Comparison of ENCODE assay signal across 20 mouse cellular contexts in genomic region chr9:37646246-37646645, GRCm38 (mm10). TPM values are rescaled to one million over a fixed set of nuclear protein-coding genes. Genes with fewer than 3 reads are reported as not detected.
"Had no signal": no experiment of that assay in that cellular context is flagged by ENCODE, and none has a peak within 500 bp of the region (broad histone marks: within the 10 kb centered on the region; RNA-seq: fewer than 3 reads in every experiment).

No protein-coding gene starts in this region.

- H3K4me2 ChIP-seq: limb, embryonic 13.5 days; midbrain, embryonic 13.5 days; neural tube, embryonic 15.5 days had no signal

- H3K9ac ChIP-seq: limb, embryonic 13.5 days; liver, embryonic 14.5 days; midbrain, embryonic 13.5 days; neural tube, embryonic 15.5 days had no signal

- ATAC-seq: midbrain, embryonic 13.5 days had no signal

- H3K27ac ChIP-seq: kidney, postnatal 0 days; limb, embryonic 13.5 days; liver, embryonic 14.5 days; midbrain, embryonic 13.5 days; neural tube, embryonic 15.5 days; stomach, postnatal 0 days had no signal

- H3K9me3 ChIP-seq: limb, embryonic 13.5 days; midbrain, embryonic 13.5 days; neural tube, embryonic 15.5 days had no signal

- H3K4me1 ChIP-seq: limb, embryonic 13.5 days; midbrain, embryonic 13.5 days; neural tube, embryonic 15.5 days had no signal

- H3K27me3 ChIP-seq: limb, embryonic 13.5 days; midbrain, embryonic 13.5 days; neural tube, embryonic 15.5 days had no signal

- DNase-seq: kidney, adult 9 months; kidney, postnatal 36 days; left cerebral cortex, postnatal 4 days; lung, adult 2 months; lung, postnatal 14 days; thymus, postnatal 4 days had no signal

- H3K4me3 ChIP-seq: limb, embryonic 13.5 days; midbrain, embryonic 13.5 days; myocyte; neural tube, embryonic 15.5 days had no signal

RNA-seq across cellular contexts. Expression of gene Panx3, which starts 22.8 kb away (rescaled TPM):
- total RNA-seq: layer of hippocampus, adult 18-20 months; layer of hippocampus, postnatal 14 days; left cerebral cortex, adult 18-20 months; left cerebral cortex, postnatal 10 days; left cerebral cortex, postnatal 4 days; liver, adult 2 months; megakaryocyte-erythroid progenitor cell, adult 5-6 weeks had no signal
- polyA plus RNA-seq: liver, adult 2 months; liver, embryonic 14.5 days; lung, adult 2 months; midbrain, embryonic 13.5 days; neural tube, embryonic 11.5 days; stomach, postnatal 0 days had no signal
